Mouse (Mus musculus): ENCODE results near the gene Cnot2. TPM values are rescaled to one million over a fixed set of nuclear protein-coding genes. Genes with fewer than 3 reads are reported as not detected.

Cnot2 gene
- polyA plus RNA-seq, 1 experiment from 2014 or later = 82.5 TPM

DNA sequence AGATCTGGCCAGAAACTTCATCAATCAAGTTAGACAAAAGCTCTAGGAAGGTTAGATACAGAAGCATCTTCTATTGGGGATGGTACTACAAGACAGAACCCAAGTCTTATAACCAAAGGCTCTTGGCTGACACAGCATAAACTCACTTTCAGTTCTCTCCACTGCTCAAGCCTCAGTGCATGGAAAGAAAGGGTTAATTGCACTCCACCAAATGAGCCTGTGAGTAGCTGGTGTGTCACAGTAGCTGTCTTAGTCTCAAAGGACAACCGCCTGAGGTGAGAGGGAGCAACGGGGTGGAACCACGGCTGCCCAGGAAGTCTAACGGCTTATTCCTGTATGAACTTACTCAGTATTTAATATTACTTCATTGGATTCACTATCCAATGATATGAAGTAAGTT, 33.4 kb downstream of the Cnot2 start:
- H3K4me1 ChIP-seq = 0 out of 2 replicates have a peak, but pooled peaks cover 2% of the 10 kb centered on the region
- H3K36me3 ChIP-seq = peaks cover 4% of the 10 kb centered on the region; the same call in 1 of the 2 replicates
- no peak overlapping the region for H3K4me3 ChIP-seq
- H3K27ac ChIP-seq = no peak overlapping the region
- DNase-seq (ENCODE audit: low spot score) = no peak
- WGBS = 41% methylated on average over 4 of the region's 4 CpGs
- no peaks in the 10 kb centered on the region for H3K27me3 ChIP-seq (ENCODE audit: insufficient read depth, poor library complexity, severe bottlenecking)
- no peaks in the 10 kb centered on the region for H3K9me3 ChIP-seq

GRCm38 (mm10) chr10:116546177-116546576, 35.1 kb downstream of the Cnot2 start:
- H3K27me3 ChIP-seq (ENCODE audit: insufficient read depth, poor library complexity, severe bottlenecking) = no peaks in the 10 kb centered on the region
- H3K4me3 ChIP-seq = no peak overlapping the region
- H3K9me3 ChIP-seq = no peaks in the 10 kb centered on the region
- no peak overlapping the region for H3K27ac ChIP-seq
- whole genome bisulfite sequencing = 94% methylated on average over 3 of the region's 3 CpGs
- H3K4me1 ChIP-seq = no peaks in the 10 kb centered on the region
- no peak for DNase-seq (ENCODE audit: low spot score)
- peaks cover 4% of the 10 kb centered on the region; the same call in 1 of the 2 replicates for H3K36me3 ChIP-seq

DNA sequence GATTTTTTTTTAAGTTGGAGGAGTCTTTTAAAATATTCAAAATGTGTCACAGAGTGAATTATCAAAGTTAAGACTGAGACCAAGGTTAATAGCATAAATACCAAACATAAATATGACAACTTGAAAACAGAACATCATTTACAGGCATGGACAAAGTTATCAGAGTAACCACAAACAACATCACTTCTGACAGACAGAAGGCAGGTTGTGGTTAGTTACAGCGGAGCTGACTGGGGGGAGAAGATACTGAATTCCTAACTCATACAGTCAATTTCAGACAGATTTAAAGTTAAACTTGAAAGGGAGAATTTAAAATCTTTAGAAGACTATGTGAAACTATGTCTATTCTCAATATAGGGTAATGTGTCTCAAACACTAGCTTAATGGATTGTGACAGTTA, 38.2 kb downstream of the Cnot2 start:
- Histone ChIP-seq H3K27ac (no peak overlapping the region), H3K36me3 (peaks cover 4% of the 10 kb centered on the region; the same call in 1 of the 2 replicates), H3K9me3 (no peaks in the 10 kb centered on the region), H3K27me3 (ENCODE audit: insufficient read depth, poor library complexity, severe bottlenecking) (no peaks in the 10 kb centered on the region), H3K4me1 (0 out of 2 replicates have a peak, but pooled peaks cover 4% of the 10 kb centered on the region), H3K4me3 (no peak overlapping the region)
- 85% methylated on average over 1 of the region's 1 CpGs for WGBS
- DNase-seq (ENCODE audit: low spot score) = no peak

GRCm38 (mm10) chr10:116540750-116541149, 40.6 kb downstream of the Cnot2 start:
- no peak for DNase-seq (ENCODE audit: low spot score)
- Histone ChIP-seq H3K4me3 (no peak overlapping the region), H3K4me1 (peaks cover 4% of the 10 kb centered on the region; the same call in 1 of the 2 replicates), H3K27ac (no peak overlapping the region), H3K36me3 (no peaks in the 10 kb centered on the region), H3K27me3 (ENCODE audit: insufficient read depth, poor library complexity, severe bottlenecking) (no peaks in the 10 kb centered on the region), H3K9me3 (no peaks in the 10 kb centered on the region)
- WGBS = 77% methylated on average over 5 of the region's 5 CpGs

DNA sequence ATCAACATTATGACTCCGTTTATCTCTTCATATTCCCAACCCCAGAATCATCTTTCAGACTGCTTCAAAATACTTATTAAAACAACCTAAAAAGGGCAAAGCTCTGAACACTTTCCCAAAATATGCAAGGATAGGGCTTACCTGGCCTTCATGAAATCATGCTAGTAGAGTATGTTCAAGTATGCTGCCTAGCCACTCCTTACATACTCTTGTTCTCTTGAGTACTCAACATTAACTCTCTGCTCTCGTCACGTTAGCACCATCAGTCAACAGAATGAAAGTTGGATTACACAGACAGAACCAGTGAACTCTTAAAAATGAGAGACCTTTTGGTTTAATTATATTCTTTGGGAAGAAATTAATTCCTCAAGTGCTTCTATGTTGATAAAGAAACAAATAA, 43.8 kb downstream of the Cnot2 start:
- WGBS = 93% methylated on average over 3 of the region's 3 CpGs
- DNase-seq (ENCODE audit: low spot score) = no peak
- Histone ChIP-seq H3K27me3 (ENCODE audit: insufficient read depth, poor library complexity, severe bottlenecking) (no peaks in the 10 kb centered on the region), H3K4me1 (peaks cover 4% of the 10 kb centered on the region; the same call in 1 of the 2 replicates), H3K9me3 (no peaks in the 10 kb centered on the region), H3K27ac (no peak overlapping the region), H3K36me3 (no peaks in the 10 kb centered on the region), H3K4me3 (no peak overlapping the region)

DNA sequence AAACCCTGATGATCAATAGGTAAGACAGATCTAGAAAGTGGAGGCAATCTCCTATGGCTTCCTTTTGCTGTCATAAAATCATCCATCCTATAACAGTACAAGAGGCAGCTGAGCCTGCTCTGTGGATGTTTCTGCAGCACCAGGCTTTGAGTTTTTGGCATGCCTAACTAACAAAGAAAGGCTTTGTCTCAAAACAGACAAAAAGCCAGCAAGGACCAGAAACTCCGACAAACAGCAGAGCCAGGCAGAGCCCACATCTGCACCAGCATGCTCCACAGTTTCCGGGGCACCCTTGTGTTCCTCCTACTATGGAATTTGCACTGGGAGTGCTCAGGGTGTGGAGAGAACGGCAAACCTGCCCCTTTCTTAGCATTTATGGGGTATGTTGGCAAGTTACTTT, 47.0 kb downstream of the Cnot2 start:
- DNase-seq (ENCODE audit: low spot score) = no peak
- WGBS = 52% methylated on average over 3 of the region's 3 CpGs

GRCm38 (mm10) chr10:116532561-116532960, 48.8 kb downstream of the Cnot2 start:
- Histone ChIP-seq H3K27ac (no peak overlapping the region), H3K36me3 (peaks cover 3% of the 10 kb centered on the region; the same call in 1 of the 2 replicates), H3K4me1 (peaks cover 6% of the 10 kb centered on the region), H3K4me3 (no peak overlapping the region), H3K27me3 (ENCODE audit: insufficient read depth, poor library complexity, severe bottlenecking) (no peaks in the 10 kb centered on the region), H3K9me3 (no peaks in the 10 kb centered on the region)
- WGBS = 80% methylated on average over 3 of the region's 3 CpGs
- DNase-seq (ENCODE audit: low spot score) = no peak

More for the DNA sequence above, 47.0 kb downstream of the Cnot2 start:
- no peaks in the 10 kb centered on the region for H3K27me3 ChIP-seq (ENCODE audit: insufficient read depth, poor library complexity, severe bottlenecking)
- no peak overlapping the region for H3K4me3 ChIP-seq
- peaks cover 6% of the 10 kb centered on the region for H3K4me1 ChIP-seq
- H3K27ac ChIP-seq = no peak overlapping the region
- no peaks in the 10 kb centered on the region for H3K9me3 ChIP-seq
- no peaks in the 10 kb centered on the region for H3K36me3 ChIP-seq

GRCm38 (mm10) chr10:116531063-116531462, 50.2 kb downstream of the Cnot2 start:
- DNase-seq (ENCODE audit: low spot score) = no peak
- WGBS = 93% methylated on average over 3 of the region's 3 CpGs
- Histone ChIP-seq H3K4me1 (peaks cover 6% of the 10 kb centered on the region; the same call in 1 of the 2 replicates), H3K27me3 (ENCODE audit: insufficient read depth, poor library complexity, severe bottlenecking) (no peaks in the 10 kb centered on the region), H3K36me3 (peaks cover 3% of the 10 kb centered on the region; the same call in 1 of the 2 replicates), H3K4me3 (no peak overlapping the region), H3K9me3 (no peaks in the 10 kb centered on the region), H3K27ac (no peak overlapping the region)

DNA sequence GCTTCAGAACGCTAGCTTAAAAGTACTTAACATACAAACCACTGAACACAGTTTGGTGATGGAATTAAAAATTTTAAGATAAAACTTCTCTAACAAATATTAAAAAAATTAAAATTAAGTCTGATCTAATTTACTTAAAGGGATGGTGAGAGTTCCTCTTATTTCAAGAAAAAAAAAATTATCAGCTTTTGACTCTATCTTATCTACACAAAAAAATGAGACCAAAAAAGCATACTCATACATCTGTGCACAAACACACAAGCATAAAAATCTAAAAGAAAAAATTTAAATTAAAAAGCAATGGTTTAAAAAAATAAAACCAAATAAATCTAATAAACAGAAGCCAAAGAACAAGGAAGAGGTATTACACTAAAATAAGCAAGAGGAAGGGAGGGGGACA, 61.7 kb downstream of the Cnot2 start:
- 96% methylated on average over 1 of the region's 1 CpGs for WGBS

DNA sequence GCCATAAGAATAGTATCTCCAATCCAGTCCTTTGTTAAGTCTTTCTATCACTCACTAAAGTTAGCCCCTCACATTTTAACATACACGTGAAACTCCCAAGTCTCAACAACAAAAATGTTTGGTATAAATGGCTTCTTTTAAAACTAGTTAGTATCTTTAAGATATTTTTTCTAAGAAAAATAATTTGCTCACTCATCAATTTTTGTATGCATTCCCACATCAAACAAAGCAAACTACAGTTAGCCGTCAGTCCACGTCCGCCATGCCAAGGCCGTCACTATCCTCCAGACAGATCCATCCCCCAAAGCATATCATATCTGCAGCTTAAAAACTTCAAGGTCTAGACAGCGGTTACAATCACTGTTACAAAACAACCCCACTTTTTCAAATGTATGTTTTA, 65.7 kb downstream of the Cnot2 start:
- no peak for DNase-seq (ENCODE audit: low spot score)
- Histone ChIP-seq H3K27me3 (ENCODE audit: insufficient read depth, poor library complexity, severe bottlenecking) (no peaks in the 10 kb centered on the region), H3K27ac (no peak overlapping the region), H3K36me3 (no peaks in the 10 kb centered on the region), H3K9me3 (no peaks in the 10 kb centered on the region), H3K4me3 (no peak overlapping the region), H3K4me1 (no peaks in the 10 kb centered on the region)
- WGBS = 87% methylated on average over 6 of the region's 6 CpGs

More for the DNA sequence above, 61.7 kb downstream of the Cnot2 start:
- no peaks in the 10 kb centered on the region for H3K4me1 ChIP-seq
- DNase-seq (ENCODE audit: low spot score) = no peak
- H3K27ac ChIP-seq = no peak overlapping the region
- H3K4me3 ChIP-seq = no peak overlapping the region
- H3K27me3 ChIP-seq (ENCODE audit: insufficient read depth, poor library complexity, severe bottlenecking) = no peaks in the 10 kb centered on the region
- no peaks in the 10 kb centered on the region for H3K36me3 ChIP-seq
- no peaks in the 10 kb centered on the region for H3K9me3 ChIP-seq

DNA sequence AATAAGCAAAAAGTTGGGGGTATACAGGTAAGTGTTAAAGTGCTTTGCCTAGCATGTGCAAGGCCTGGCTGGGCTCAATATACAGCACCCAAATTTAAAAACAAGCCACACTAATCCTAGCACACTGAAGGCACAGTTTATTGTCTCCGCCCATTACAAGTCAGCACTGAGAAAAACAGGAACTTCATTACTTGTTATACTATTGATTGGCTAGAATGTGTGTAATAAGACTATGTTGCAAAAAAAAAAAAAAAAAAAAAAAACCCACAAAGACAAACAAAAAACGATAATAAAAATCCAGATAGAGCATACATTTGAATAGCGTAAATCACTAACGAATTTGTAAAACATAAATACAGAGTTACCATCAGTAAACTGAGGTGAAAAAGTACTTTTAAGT, 66.2 kb downstream of the Cnot2 start:
- Histone ChIP-seq H3K9me3 (no peaks in the 10 kb centered on the region), H3K4me3 (no peak overlapping the region), H3K36me3 (no peaks in the 10 kb centered on the region), H3K27me3 (ENCODE audit: insufficient read depth, poor library complexity, severe bottlenecking) (no peaks in the 10 kb centered on the region), H3K27ac (no peak overlapping the region), H3K4me1 (no peaks in the 10 kb centered on the region)
- no peak for DNase-seq (ENCODE audit: low spot score)
- WGBS = 95% methylated on average over 4 of the region's 4 CpGs

GRCm38 (mm10) chr10:116513254-116513635, 68.1 kb downstream of the Cnot2 start:
- no peak for DNase-seq (ENCODE audit: low spot score)
- 67% methylated on average over 7 of the region's 7 CpGs for WGBS
- no peaks in the 10 kb centered on the region for H3K27me3 ChIP-seq (ENCODE audit: insufficient read depth, poor library complexity, severe bottlenecking)
- no peak overlapping the region for H3K27ac ChIP-seq
- H3K4me1 ChIP-seq = no peaks in the 10 kb centered on the region
- H3K36me3 ChIP-seq = no peaks in the 10 kb centered on the region
- no peak overlapping the region for H3K4me3 ChIP-seq
- no peaks in the 10 kb centered on the region for H3K9me3 ChIP-seq

DNA sequence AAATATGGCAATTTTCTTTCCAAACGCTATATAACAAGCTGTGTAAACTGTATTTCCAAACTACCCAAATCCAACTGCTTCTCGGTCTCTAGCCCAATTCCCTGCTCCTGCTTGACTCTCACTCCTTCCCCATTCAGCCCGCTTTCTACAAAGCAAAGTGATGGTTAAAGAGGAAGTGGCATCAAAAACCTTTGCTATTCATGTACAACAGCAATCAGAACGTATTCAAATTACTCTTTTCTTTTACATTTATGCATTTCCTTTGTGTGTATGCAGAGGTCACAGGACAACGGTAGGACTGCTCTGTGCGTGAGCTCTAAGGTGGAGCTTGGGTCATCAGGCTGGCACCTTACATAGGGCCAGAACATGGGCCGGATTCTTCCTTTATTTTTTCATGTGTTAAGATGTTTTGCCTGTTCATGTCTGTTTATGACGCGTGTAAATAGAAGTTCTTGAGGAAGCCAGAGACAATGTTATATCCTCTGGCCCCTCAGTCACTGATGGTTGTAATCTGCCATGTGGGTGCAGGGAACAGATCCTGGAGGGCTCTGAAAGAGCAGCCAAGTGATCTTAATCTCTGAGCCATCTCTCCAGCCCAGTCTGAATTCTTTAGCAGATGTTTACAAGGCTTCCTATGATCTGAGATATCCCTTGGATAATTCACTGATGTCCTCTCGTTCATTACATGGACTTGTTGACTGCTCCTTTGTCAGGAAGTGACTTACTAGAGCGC, 68.6 kb downstream of the Cnot2 start:
- H3K36me3 ChIP-seq = no peaks in the 10 kb centered on the region
- H3K4me3 ChIP-seq = no peak overlapping the region
- no peaks in the 10 kb centered on the region for H3K27me3 ChIP-seq (ENCODE audit: insufficient read depth, poor library complexity, severe bottlenecking)
- H3K9me3 ChIP-seq = no peaks in the 10 kb centered on the region
- 90% methylated on average over 11 of the region's 11 CpGs for WGBS
- no peak overlapping the region for H3K27ac ChIP-seq
- DNase-seq (ENCODE audit: low spot score) = no peak
- H3K4me1 ChIP-seq = no peaks in the 10 kb centered on the region

Data from heart, embryonic 10.5 days (tissue).